Mouse (Mus musculus) G1E (cell line): Measurements from ENCODE around the gene Tnip3. TPM values are rescaled to one million over a fixed set of nuclear protein-coding genes. Genes with fewer than 3 reads are reported as not detected.

Experiments
- ATAC-seq: 2 replicates; pipeline ENCODE4 v1.8.0; 2016; ENCODE audit warnings: mild to moderate bottlenecking; ENCODE audit not compliant: insufficient number of reproducible peaks, poor library complexity, low FRiP score, severe bottlenecking; ENCODE audit errors: extremely low read depth
- DNase-seq: peaks from one replicate; pipeline ENCODE4 v3.0.0; 2012; ENCODE audit warnings: low spot score
- H3K27me3 ChIP-seq: 2 replicates; pipeline ENCODE4 v1.6.1; 2012; ENCODE audit warnings: mild to moderate bottlenecking, low read length, inconsistent platforms; ENCODE audit not compliant: insufficient read depth
- H3K36me3 ChIP-seq: replicated peaks from 2 replicates; pipeline ENCODE3; 2012; ENCODE audit warnings: mild to moderate bottlenecking, inconsistent platforms
- H3K4me1 ChIP-seq: 2 replicates; pipeline ENCODE4 v1.6.1; 2012; ENCODE audit warnings: low read depth, low read length, inconsistent platforms, mixed read lengths; ENCODE audit not compliant: insufficient read depth
- H3K4me3 ChIP-seq: 2 replicates; pipeline ENCODE4 v1.5.1; 2012; ENCODE audit warnings: low read depth, mild to moderate bottlenecking, inconsistent platforms, low read length, moderate library complexity, mixed read lengths
- H3K9me3 ChIP-seq: replicated peaks from 2 replicates; pipeline ENCODE4 v1.6.1; 2012; ENCODE audit warnings: inconsistent platforms
- CTCF ChIP-seq: IDR thresholded peaks from 2 replicates; pipeline ENCODE4 v1.5.1; 2012; ENCODE audit warnings: low read depth, low read length, inconsistent platforms, mixed read lengths
- GATA1 ChIP-seq: IDR thresholded peaks from 2 replicates; pipeline ENCODE4 v1.6.1; 2012; ENCODE audit warnings: borderline replicate concordance, low read length, inconsistent platforms, mixed read lengths
- GATA2 ChIP-seq: IDR thresholded peaks from 2 replicates; pipeline ENCODE4 v1.6.1; 2012; ENCODE audit warnings: low read depth, low read length, inconsistent platforms, borderline replicate concordance
- POLR2AphosphoS5 ChIP-seq: IDR thresholded peaks from 2 replicates; pipeline ENCODE4 v1.6.1; 2012; ENCODE audit warnings: low read depth, low read length, inconsistent platforms; ENCODE audit not compliant: insufficient replicate concordance
- TAL1 ChIP-seq: conservative IDR thresholded peaks from 2 replicates; pipeline ENCODE4 v1.6.1; 2012; ENCODE audit warnings: low read depth, low read length, inconsistent platforms, mixed read lengths
- polyA plus RNA-seq: library from polyadenylated mRNA; stranded (reverse); fragments of >175 nt; gene quantifications from 2 replicates; pipeline ENCODE4 v1.2.3, GENCODE M21; 2012
- total RNA-seq, 2 experiments: library from RNA; stranded (forward) in 1 of 2; stranded (reverse) in 1 of 2; fragments of 200-1000 nt in 1 of 2; fragments of >200 nt in 1 of 2; fragmentation: Nextera tagmentation in 1 of 2; gene quantifications; 2 replicates each; pipeline ENCODE4 v1.2.3; 2014 to 2017

Tnip3 gene
- total and polyA plus RNA-seq, 3 experiments: 0.38 to 0.44 TPM; not detected in 1

GRCm38 (mm10) chr6:65527892-65528291, 2.8 kb downstream of the Tnip3 start:
- Histone ChIP-seq H3K27me3 (no peaks in the 10 kb centered on the region; the same call in 1 of the 2 replicates), H3K9me3 (no peaks in the 10 kb centered on the region), H3K36me3 (no peaks in the 10 kb centered on the region), H3K4me3 (no peak overlapping the region), H3K4me1 (no peaks in the 10 kb centered on the region)
- TF ChIP-seq CTCF (no peak), TAL1 (no peak)
- DNase-seq (no peak), ATAC-seq (peak; percentile 57)

DNA sequence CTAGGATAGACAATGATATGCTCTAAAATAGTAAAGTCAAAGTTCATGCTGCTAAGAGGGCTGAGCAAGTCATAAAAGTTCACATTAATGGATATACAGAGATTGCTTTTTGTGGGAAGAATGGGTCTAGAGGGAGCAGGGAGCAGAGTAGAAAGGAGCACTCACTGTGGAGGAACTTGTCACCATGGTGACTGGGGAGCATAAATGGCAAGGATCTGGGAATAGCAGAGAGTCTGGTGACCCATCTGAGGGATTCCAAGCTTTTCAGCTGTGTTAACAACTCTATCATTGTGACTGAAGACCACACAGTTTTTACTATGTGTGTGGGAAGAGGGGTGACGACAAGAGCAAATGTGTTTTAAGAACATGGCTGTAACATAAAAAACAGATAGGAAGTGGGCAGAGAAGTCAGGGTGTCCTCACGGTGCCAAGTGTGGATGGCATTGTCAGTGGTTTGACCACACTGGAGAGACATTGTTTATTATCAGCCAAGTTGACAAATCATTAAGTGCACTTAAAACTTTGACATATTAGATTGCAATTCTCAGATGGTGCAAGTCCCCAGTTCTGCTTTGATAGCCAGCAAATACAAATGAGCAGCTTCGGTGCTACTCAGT, 6.2 kb downstream of the Tnip3 start:
- Histone ChIP-seq H3K4me3 (no peak overlapping the region), H3K9me3 (no peaks in the 10 kb centered on the region), H3K4me1 (no peaks in the 10 kb centered on the region), H3K27me3 (no peaks in the 10 kb centered on the region; the same call in 1 of the 2 replicates), H3K36me3 (no peaks in the 10 kb centered on the region)
- ATAC-seq: no peak
- DNase-seq: no peak
- TF ChIP-seq GATA1 (no peak), GATA2 (no peak), POLR2AphosphoS5 (no peak), TAL1 (no peak), CTCF (no peak)

DNA sequence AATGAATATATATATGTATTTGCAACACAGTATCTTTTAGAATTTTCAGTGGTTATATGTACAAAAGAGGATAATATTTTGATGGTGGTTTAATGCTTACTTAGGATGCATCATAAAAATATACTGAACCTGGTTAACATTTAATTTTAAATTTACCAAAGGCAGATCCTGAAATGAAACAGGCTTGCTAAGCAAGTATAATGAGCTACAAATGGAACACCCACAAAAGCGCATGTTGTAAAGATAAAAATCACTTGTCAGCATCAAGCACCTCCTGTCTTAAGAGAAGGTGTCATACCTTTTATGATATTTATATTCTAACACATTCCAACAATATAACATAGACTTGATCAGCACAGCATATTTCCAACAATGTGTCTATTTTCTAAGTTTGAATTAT, 8.6 kb downstream of the Tnip3 start:
- no peaks in the 10 kb centered on the region for H3K36me3 ChIP-seq
- DNase-seq (no peak), ATAC-seq (no peak)
- no peak overlapping the region for H3K4me3 ChIP-seq
- H3K9me3 ChIP-seq: no peaks in the 10 kb centered on the region
- no peaks in the 10 kb centered on the region; the same call in 1 of the 2 replicates for H3K27me3 ChIP-seq
- no peaks in the 10 kb centered on the region for H3K4me1 ChIP-seq
- TF ChIP-seq GATA2 (no peak), CTCF (no peak), POLR2AphosphoS5 (no peak), TAL1 (no peak)

DNA sequence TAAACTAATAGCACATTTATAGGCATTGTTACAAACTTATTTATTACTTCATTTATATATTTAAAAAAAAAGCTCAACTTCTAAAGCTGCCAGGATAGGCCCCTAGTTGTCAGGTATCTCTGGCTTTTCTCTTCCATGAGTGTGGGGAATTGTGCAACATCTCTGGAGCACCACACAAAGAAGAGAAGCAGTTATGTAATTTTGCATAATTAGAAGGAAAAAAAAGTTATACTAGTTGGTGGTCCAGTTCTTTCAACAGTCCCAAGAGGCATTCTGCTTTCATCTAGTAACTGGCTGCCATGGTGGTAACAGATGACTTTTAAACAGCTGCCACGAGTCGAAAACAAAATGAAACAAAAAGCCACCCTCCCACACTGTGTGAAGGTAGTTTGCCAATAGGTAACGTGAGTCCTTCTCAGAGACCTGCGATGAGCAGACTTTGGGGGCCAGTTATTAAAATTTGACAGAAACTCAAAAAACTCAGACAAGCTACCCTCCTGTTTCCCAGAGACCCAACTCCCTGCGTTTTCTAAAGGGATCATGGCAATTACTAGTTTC, 12.3 kb downstream of the Tnip3 start:
- TF ChIP-seq CTCF: no peak
- TF ChIP-seq GATA2: no peak
- no peak for TF ChIP-seq POLR2AphosphoS5
- TF ChIP-seq TAL1: no peak
- TF ChIP-seq GATA1: no peak
- H3K4me3 ChIP-seq: no peak overlapping the region
- H3K36me3 ChIP-seq: no peaks in the 10 kb centered on the region
- no peaks in the 10 kb centered on the region for H3K4me1 ChIP-seq
- no peaks in the 10 kb centered on the region for H3K9me3 ChIP-seq
- DNase-seq (no peak), ATAC-seq (no peak)
- no peaks in the 10 kb centered on the region for H3K27me3 ChIP-seq

DNA sequence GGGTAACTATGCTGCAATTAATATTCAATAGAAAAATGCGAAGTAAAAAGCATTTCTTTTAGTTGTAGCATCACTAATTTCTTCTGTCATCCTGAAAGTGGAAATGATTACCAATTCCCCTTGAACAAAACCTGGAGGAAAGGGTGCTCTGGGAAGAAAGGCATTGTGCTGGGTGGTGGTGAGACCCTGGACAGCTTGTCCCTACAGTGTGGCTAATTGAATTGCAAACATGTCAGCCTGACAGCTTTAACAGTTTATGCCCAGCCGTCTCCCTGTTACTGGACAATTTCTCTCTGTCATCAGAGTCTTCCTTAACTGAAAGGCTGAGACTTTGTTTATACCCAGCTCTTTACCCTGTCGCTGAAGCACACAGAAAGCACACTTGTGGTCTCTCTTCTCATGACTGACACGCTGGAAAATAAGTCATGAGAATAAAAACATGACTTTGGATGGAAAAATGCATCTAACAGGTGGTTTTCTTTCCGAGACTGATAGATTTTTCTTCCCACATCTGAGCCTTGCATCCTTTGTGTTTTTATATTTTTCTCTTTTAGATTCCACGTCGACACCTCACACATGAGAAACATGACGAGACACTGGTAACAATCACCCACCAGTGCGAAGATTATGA, 13.0 kb downstream of the Tnip3 start:
- no peak overlapping the region for H3K4me3 ChIP-seq
- H3K9me3 ChIP-seq: no peaks in the 10 kb centered on the region
- no peaks in the 10 kb centered on the region for H3K27me3 ChIP-seq
- TF ChIP-seq TAL1 (no peak), GATA2 (no peak), CTCF (no peak), GATA1 (no peak), POLR2AphosphoS5 (no peak)
- ATAC-seq: no peak
- H3K36me3 ChIP-seq: no peaks in the 10 kb centered on the region
- no peaks in the 10 kb centered on the region for H3K4me1 ChIP-seq
- DNase-seq: no peak

- Histone ChIP-seq H3K36me3 (no peaks in the 10 kb centered on the region), H3K27me3 (no peaks in the 10 kb centered on the region), H3K9me3 (no peaks in the 10 kb centered on the region), H3K4me1 (no peaks in the 10 kb centered on the region), H3K4me3 (no peak overlapping the region)
- TF ChIP-seq POLR2AphosphoS5 (no peak), GATA2 (no peak), GATA1 (no peak), TAL1 (no peak), CTCF (no peak)
- no peak for ATAC-seq
- no peak for DNase-seq
Measured at GRCm38 (mm10) chr6:65538921-65539320, 13.8 kb downstream of the Tnip3 start.

- Histone ChIP-seq H3K36me3 (no peaks in the 10 kb centered on the region), H3K4me3 (no peak overlapping the region), H3K9me3 (no peaks in the 10 kb centered on the region), H3K27me3 (no peaks in the 10 kb centered on the region), H3K4me1 (no peaks in the 10 kb centered on the region)
- TF ChIP-seq TAL1 (no peak), GATA2 (no peak)
- DNase-seq (no peak), ATAC-seq (no peak)
Measured at GRCm38 (mm10) chr6:65540138-65540537, 15.0 kb downstream of the Tnip3 start.
